Mouse (Mus musculus) cerebellum, adult 11 months (tissue): ENCODE data around the gene Tmem192.
A peak's percentile ranks its signal among the peaks of the same experiment; 100 is the strongest.

ENCODE experiments used
- DNase-seq: peaks from one replicate; pipeline ENCODE4 v3.0.0; 2022

The Tmem192 gene

DNA sequence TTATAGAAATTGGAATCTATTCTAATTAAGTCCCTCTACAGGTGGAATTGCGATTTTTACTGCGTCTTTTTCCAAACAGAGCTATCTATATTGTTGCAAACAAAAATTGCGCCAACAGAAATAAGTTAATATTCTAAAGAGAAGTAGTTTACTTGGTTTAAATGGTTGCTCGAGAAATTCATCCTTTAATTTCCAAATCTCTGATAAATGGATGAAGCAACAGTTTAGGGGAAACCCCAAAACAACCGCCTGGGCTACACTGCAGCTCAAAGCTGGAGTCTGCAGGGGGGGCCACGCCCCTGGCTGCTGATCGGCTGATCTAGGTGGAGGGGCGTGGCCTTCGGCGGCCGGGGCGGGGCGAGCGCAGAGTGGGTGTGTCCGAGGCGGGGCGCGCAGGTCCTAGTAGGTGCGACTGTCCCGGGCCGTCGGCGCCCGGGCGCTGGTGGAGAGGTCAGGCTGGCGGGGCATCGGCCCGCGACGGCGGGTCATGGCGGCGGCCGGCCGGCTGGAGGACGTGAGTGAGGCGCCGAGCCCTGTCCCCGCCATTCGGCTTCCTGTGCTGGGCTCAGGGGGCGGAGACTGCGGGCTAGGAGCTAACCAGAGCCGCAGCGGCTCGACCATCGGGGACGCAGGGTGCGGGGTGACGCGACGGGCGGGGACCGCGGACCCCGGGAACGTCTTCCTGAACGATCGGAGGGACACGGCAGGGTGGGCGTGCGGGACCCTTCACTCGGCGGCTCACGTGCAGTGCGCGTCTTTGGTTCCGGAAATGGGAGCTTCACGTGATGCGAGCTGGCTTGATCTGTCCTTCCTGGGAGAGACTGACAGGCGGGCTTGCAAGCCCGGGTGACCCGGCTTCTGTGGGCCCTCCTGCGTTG is at the start of gene Tmem192:
Tmem192 (plus strand) TSS at position 366 of the 878 bp plus-strand sequence.
- DNase-seq = peak; percentile 97

DNA sequence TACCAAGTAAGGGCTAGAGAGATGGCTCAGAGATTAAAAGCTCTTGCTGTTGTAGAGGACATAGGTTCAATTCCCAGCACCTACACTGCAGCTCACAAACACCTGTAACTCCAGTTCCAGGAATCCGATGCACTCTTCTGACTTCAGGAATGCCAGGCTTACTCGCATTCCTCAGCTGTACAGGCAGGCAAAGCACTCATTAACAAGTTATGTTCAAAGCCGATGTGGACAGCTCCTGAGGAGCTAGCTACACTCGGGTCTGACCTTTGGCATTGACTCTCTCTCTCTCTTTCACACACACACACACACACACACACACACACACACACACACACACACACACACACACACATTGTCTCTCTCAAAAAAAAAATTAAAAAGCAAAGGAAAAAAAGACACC is 48.3 kb upstream of the Tmem192 start:
- no peak for DNase-seq

DNA sequence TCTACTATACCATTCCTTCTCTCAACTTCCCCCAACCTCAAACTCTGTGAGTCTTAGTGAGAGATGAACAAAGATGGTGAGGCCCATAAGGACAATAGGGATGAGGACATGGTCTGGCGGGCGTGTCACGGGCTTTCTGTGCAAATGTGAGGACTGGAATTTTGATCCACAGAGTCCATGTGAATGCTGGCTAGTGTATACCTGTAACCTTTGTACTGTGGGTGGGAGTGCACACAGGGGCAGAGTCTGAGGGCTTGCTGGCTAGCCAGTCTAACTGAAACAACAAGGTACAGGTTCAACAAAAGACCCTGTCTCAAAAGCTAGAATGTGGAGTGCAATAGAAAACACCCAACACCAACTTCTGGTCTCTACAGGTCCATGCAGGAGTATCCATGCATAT is 46.3 kb upstream of the Tmem192 start:
- DNase-seq = no peak

- no peak for DNase-seq
These were observed 45.3 kb upstream of the Tmem192 start for GRCm38 (mm10) chr8:64901527-64902156.

DNA sequence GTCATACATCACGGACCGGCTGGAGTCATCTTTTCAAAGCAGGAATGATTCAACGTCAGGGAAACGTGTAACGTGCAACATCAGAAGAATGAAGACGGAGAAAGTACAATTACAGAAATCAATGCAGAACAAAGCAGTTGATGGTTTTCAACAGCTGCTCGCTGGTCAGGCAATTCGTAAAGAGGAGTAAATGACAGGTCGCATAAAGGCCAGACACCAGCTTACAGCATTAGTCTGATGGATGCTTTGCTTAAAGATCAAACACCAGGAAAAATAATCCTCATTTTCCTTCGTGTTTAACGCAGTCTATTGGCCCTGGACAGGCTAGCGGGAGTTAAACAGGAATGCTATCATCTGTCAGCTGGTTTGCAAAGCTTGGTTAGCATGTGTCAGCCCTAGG is 44.8 kb upstream of the Tmem192 start:
- no peak for DNase-seq

DNA sequence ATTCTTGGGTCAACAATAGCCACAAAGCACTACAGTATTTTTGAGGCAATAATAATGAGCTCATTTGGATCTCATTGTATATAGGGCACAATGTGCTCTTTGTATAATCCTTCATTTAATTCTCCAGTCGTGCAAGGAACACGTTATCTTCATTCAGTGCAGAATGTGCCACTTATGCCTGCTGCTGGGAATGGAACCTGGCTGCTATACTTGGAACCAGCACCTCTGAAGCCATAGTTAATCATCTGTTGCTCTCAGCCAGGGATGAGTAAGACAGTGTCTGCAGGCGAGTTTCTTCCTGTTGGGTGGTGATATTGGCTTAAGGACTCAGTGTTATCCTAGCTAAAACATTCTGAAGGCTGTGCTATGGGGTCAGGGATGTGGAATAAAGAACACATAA is 43.2 kb upstream of the Tmem192 start:
- no peak for DNase-seq

- no peak for DNase-seq
These were observed 37.0 kb upstream of the Tmem192 start for GRCm38 (mm10) chr8:64910026-64910425.

- no peak for DNase-seq
These were observed 30.2 kb upstream of the Tmem192 start for GRCm38 (mm10) chr8:64916793-64917192.

DNA sequence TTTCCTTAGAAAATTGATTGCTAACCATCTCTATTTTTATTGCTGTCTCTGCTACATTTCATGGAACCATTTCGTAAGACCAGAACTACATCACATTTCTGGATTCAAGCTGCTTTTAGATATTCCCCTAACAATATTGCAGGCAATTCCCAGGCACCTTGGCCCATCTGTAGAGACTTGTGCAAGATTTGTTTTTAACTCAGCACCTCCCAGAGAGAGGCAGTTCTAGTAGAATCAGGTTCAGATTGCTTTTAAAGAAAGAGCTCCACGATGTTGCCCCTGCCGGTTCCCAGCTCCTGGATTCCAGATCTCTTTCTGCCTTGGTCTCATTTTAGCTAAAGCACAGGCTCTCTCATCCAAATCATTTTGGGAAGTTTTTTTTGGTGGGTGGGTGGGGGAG is 23.7 kb upstream of the Tmem192 start:
- DNase-seq = no peak

DNA sequence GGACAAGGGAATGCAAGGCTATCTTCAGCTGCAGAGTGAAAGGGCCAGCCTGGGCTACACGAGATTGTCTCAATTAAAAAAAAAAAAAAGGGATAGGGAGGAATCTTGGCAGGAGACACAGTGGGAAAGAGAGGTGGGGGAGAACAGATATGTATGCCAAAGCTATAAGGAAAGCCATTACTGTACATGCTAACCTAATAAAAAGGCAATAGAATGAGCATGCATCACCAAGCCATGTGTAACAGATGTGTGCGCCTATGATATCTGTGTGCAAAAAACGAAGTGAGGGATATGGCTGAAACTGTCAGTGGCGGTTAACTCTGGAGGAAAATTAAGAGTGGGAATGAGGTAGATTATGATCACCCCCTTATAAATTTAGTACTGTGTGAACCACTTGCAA is 21.2 kb upstream of the Tmem192 start:
- no peak for DNase-seq

DNA sequence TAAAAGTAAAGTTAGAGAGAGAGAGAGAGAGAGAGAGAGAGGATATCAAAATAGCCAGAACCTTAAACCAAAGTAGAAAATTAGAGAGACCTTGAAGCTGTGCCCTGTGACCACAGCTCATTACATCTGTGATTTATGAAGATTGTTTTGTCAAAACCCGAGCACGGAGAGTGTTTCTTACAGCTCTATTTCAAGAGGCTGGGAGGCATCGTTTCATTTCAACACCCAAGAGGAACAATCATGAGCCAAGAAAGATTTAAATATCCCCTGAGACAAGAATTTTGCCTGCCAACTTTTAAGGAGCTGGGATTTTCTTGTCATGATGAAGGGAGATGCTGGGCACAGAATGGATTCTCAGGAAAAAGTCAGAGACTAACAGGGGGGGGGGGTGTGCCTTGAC is 20.6 kb upstream of the Tmem192 start:
- DNase-seq = no peak

- DNase-seq = no peak
These were observed 18.0 kb upstream of the Tmem192 start for GRCm38 (mm10) chr8:64928938-64929337.

- DNase-seq = no peak
These were observed 12.0 kb upstream of the Tmem192 start for GRCm38 (mm10) chr8:64934997-64935396.

GRCm38 (mm10) chr8:64941019-64941418 is 6.0 kb upstream of the Tmem192 start:
- no peak for DNase-seq

DNA sequence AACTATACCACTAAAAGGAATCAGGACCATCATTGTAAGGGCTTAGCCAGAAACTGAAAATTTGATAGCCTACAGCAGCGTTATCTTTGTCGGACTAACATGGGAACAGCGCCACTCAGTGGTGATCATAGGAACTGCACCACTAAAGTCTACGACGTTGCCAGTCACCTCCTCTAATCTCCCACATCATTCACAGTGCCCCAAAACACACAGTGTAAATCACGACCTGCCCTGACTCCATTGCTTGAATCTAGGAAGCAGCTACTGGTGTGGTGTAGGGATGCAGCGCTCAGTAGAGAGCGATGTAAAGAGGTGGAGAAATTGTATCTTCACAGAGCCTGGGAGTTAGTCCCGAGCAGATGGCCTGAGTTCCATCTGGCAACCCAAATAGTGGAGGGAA is 5.5 kb upstream of the Tmem192 start:
- peak; percentile 78 for DNase-seq

DNA sequence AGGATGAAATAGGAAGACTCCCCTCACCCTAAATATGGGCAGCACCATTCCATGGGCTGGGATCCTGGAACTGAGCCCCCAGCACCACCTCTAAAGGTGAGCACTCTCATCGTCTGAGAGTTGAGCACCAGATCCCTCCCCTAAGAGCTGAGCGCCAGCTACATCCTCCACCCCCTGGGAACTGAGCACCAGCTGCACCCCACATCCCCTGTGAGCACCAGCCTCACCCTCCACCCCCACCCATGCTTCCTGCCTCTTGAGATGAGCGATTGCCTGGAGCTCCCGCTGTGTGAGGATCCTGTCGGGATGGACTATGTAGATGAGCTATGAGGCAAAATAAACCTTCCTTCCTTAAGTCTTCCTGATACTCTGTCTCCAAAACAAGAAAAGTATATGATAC is 4.0 kb upstream of the Tmem192 start:
- no peak for DNase-seq

DNA sequence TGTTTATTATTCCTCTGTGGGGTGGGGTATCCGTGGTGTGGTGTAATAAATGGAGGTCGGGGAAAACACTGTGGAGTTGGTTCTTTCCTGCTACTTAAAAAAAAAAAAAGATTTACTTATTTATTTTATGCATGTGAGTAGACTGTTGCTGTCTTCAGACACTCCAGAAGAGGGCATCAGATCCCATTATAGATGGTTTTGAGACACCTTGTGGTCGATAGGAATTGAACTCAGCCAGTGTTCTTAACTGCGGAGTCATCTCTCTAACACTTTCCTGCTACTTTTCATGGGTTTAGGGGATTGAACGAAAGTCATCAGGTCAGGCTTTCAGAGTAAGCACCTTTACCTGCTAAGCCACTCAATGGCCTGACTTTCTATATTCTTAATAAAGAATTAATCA is 2.2 kb upstream of the Tmem192 start:
- DNase-seq = no peak

- no peak for DNase-seq
These were observed 1.4 kb upstream of the Tmem192 start for GRCm38 (mm10) chr8:64945606-64946005.

GRCm38 (mm10) chr8:64946441-64946819 is 555 bp upstream of the Tmem192 start:
- DNase-seq = no peak

DNA sequence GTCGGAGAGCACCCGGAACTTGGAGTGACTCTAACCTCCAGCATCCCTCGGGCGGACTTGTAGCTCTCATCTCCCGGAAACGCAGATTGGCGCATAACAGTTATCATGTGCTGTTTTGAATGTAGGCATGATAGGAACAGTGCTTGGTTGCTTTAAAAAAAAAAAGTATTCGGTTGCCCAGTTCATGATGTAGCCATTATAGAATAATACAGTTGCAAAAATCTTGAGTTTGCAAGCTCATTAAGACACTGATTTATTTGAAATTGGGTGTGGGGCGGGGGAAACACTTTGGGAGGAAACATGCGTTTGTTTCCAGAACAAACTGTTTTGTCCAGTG is 681 bp downstream of the Tmem192 start:
- no peak for DNase-seq

DNA sequence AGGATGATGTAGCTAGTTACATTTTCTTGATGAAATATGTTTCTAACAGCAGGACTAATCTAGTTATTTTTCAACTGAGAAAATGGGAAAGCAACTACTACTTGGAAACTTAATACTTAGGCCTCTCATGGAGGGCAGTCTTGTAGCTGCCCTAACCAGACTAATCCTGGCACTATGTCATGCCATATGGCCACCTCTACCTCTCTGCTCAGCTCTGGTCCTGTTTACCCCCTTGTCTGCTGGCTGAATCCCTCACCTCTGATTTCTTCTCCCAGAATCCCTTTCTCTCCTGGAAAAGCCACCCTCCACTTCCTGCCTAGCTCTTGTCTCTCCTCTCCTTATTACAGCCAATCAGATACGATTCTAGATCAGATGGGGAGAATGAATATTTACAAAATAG is 1.4 kb downstream of the Tmem192 start:
- DNase-seq = peak; percentile 28

GRCm38 (mm10) chr8:64952101-64952500 is 5.1 kb downstream of the Tmem192 start:
- DNase-seq = no peak

DNA sequence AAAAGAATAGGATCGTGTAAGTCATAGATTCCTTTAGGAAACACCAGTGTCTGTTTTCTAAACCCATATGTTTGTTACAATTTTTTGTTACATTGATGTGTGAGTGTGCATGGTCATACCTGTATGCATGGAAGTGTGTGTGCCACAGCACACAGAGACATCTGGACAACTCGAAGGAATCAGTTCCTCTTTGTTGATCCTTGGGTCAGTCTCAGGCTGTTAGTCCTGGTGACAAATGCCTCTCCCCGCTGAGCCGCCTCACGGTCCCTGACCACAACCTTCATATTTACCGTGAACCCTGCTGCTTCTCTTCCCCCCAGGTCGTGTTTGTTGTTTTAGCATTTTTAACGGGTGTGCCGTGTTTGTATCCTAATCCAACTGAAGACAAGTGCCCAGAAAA is 12.0 kb downstream of the Tmem192 start:
- no peak for DNase-seq

GRCm38 (mm10) chr8:64962836-64963235 is 15.9 kb downstream of the Tmem192 start:
- DNase-seq = no peak
